Mouse (Mus musculus): ENCODE results near the gene Tspan4.

Gene Tspan4

GRCm38 (mm10) chr7:141501820-141502555 lies 26.9 kb downstream of the Tspan4 start:
- no peak for DNase-seq (ENCODE audit: low spot score in 2 of 2)

GRCm38 (mm10) chr7:141502556-141502905 lies 27.5 kb downstream of the Tspan4 start:
- DNase-seq (ENCODE audit: low spot score in 2 of 2), result no peak

GRCm38 (mm10) chr7:141506278-141506677 lies 31.2 kb downstream of the Tspan4 start:
- no peak for DNase-seq (ENCODE audit: low spot score in 2 of 2)

GRCm38 (mm10) chr7:141508160-141508559 lies 33.1 kb downstream of the Tspan4 start:
- no peak for DNase-seq (ENCODE audit: low spot score in 2 of 2)

GRCm38 (mm10) chr7:141510196-141510595 lies 35.2 kb downstream of the Tspan4 start:
- no peak for DNase-seq (ENCODE audit: low spot score in 2 of 2)

GRCm38 (mm10) chr7:141510681-141511191 lies 35.7 kb downstream of the Tspan4 start:
- DNase-seq (ENCODE audit: low spot score in 2 of 2), result no peak

GRCm38 (mm10) chr7:141517638-141518037 lies 42.6 kb downstream of the Tspan4 start:
- DNase-seq (ENCODE audit: low spot score in 2 of 2), result no peak

GRCm38 (mm10) chr7:141518296-141518695 lies 43.3 kb downstream of the Tspan4 start:
- no peak for DNase-seq (ENCODE audit: low spot score in 2 of 2)

- DNase-seq (ENCODE audit: low spot score in 2 of 2), result no peak
Measured at GRCm38 (mm10) chr7:141518926-141519325, 43.9 kb downstream of the Tspan4 start.

GRCm38 (mm10) chr7:141519795-141520194 lies 44.8 kb downstream of the Tspan4 start:
- DNase-seq (ENCODE audit: low spot score in 2 of 2), result no peak

GRCm38 (mm10) chr7:141523007-141523406 lies 48.0 kb downstream of the Tspan4 start:
- DNase-seq (ENCODE audit: low spot score in 2 of 2), result no peak

- DNase-seq (ENCODE audit: low spot score in 2 of 2), result no peak
Measured at GRCm38 (mm10) chr7:141524271-141524670, 49.2 kb downstream of the Tspan4 start.

GRCm38 (mm10) chr7:141524760-141525579 lies 49.9 kb downstream of the Tspan4 start:
- DNase-seq (ENCODE audit: low spot score in 2 of 2), result peak; percentile 68 to 76

GRCm38 (mm10) chr7:141525580-141525925 lies 50.5 kb downstream of the Tspan4 start:
- no peak for DNase-seq (ENCODE audit: low spot score in 2 of 2)

GRCm38 (mm10) chr7:141535570-141535969 lies 60.5 kb downstream of the Tspan4 start:
- no peak for DNase-seq (ENCODE audit: low spot score in 2 of 2)

- DNase-seq (ENCODE audit: low spot score in 2 of 2), result peak in 1 of 2 experiments; percentile 20
Measured at GRCm38 (mm10) chr7:141538852-141539555, 64.0 kb downstream of the Tspan4 start.

GRCm38 (mm10) chr7:141539556-141540311 lies 64.7 kb downstream of the Tspan4 start, which contains the start of gene Chid1:
Gene Chid1, minus strand, starts transcription at chr7:141539857.
- DNase-seq (ENCODE audit: low spot score in 2 of 2), result peak; percentile 93 to 96

GRCm38 (mm10) chr7:141540312-141541081 lies 65.5 kb downstream of the Tspan4 start:
- peak; percentile 57 to 78 for DNase-seq (ENCODE audit: low spot score in 2 of 2)

- no peak for DNase-seq (ENCODE audit: low spot score in 2 of 2)
Measured at GRCm38 (mm10) chr7:141541681-141542080, 66.6 kb downstream of the Tspan4 start.

- DNase-seq (ENCODE audit: low spot score in 2 of 2), result no peak
Measured at GRCm38 (mm10) chr7:141542588-141542987, 67.5 kb downstream of the Tspan4 start.

Data from frontal cortex, postnatal 10 days (tissue).